Mouse (Mus musculus): Measurements from ENCODE around the gene Ltn1. TPM values are rescaled to one million over a fixed set of nuclear protein-coding genes. Genes with fewer than 3 reads are reported as not detected.

Gene Ltn1
- polyA plus RNA-seq, 1 experiment from 2014 or later = 6.9 TPM

DNA sequence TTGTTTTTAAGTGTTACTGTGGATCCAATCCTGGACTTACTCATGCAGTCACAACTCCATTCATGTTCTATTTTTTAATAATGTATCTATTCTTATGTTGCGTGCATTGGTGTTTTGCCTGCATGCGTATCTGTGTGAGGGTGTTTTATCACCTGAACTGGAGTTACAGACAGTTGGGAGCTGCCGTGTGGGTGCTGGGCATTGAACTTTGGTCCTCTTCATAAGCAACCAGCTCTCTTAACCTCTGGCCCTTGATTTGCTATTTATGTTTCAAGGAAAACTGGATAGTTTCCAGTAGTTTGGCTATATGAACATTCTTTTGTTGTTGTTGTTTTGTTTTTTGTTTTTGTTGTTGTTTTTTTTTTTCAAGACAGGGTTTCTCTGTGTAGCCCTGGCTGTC, 13.1 kb upstream of the Ltn1 start:
- no peak for DNase-seq
- no peak overlapping the region for H3K4me2 ChIP-seq (ENCODE audit: low read depth, low read length)
- 72% methylated on average over 3 of the region's 3 CpGs for WGBS (ENCODE audit: insufficient replicate concordance)
- ATAC-seq = no peak
- no peak for TF ChIP-seq CTCF (IDR thresholded peaks at IDR 0.05; ENCODE audit: low read depth)
- no peak overlapping the region for H3K27ac ChIP-seq (ENCODE audit: low read depth)
- H3K27me3 ChIP-seq (ENCODE audit: insufficient read depth, low read length) = no peaks in the 10 kb centered on the region
- H3K4me3 ChIP-seq (ENCODE audit: low read depth, low read length) = no peak overlapping the region
- H3K4me1 ChIP-seq (ENCODE audit: insufficient read depth) = peaks cover 10% of the 10 kb centered on the region; the same call in 1 of the 2 replicates
- no peak overlapping the region for H3K9ac ChIP-seq (replicated peaks)
- no peaks in the 10 kb centered on the region for H3K9me3 ChIP-seq (ENCODE audit: low read length)
- H3K36me3 ChIP-seq (replicated peaks; ENCODE audit: insufficient read depth, low read length) = no peaks in the 10 kb centered on the region

DNA sequence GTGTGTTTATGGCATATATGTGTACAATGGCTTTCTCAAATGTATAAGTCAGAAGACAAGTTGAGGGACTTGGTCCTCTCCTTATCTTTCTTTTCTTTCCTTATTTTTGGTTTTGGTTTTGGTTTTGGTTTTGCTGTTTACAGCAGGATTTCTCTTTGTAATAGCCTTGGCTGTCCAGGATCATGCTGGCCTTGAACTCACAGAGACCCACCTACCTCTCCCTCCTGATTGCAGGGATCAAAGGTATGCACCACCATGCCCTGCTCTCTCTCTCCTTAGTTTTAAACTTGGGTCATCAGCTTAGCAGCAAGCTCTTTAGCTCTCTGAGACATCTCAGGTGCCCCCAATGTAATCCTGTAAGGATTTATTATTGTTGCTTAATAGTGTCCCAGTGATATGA, 12.7 kb upstream of the Ltn1 start:
- ATAC-seq = no peak
- H3K4me3 ChIP-seq (ENCODE audit: low read depth, low read length) = no peak overlapping the region
- H3K36me3 ChIP-seq (replicated peaks; ENCODE audit: insufficient read depth, low read length) = no peaks in the 10 kb centered on the region
- no peak overlapping the region for H3K4me2 ChIP-seq (ENCODE audit: low read depth, low read length)
- H3K4me1 ChIP-seq (ENCODE audit: insufficient read depth) = peaks cover 10% of the 10 kb centered on the region; the same call in 1 of the 2 replicates
- no peak for TF ChIP-seq CTCF (IDR thresholded peaks at IDR 0.05; ENCODE audit: low read depth)
- no peak for TF ChIP-seq EP300 (IDR thresholded peaks at IDR 0.05; ENCODE audit: low read depth)
- DNase-seq = no peak
- no peaks in the 10 kb centered on the region for H3K9me3 ChIP-seq (ENCODE audit: low read length)
- H3K27me3 ChIP-seq (ENCODE audit: insufficient read depth, low read length) = no peaks in the 10 kb centered on the region
- no peak overlapping the region for H3K9ac ChIP-seq (replicated peaks)
- H3K27ac ChIP-seq (ENCODE audit: low read depth) = no peak overlapping the region

DNA sequence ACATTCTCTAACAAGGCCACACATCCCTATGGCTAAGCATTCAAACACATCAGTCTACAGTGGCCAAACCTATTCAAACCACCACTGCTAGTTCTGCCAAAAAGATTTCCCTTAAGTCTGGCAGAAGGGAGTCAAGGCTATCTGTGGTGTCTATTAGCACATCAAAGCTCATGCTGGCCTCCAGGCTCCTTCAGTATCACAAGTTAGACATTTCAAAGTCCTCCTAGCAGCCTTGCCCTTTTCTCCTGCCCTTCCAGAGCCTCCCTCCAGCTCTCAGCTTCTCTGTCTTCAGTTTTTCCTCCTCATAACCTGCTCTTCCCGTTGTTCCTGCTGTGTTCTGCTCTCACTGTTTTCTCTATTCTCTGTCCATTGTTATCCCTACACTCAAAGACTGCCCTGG, 11.7 kb upstream of the Ltn1 start:
- H3K9me3 ChIP-seq (ENCODE audit: low read length) = no peaks in the 10 kb centered on the region
- 27% methylated on average over 1 of the region's 1 CpGs for WGBS (ENCODE audit: insufficient replicate concordance)
- no peak overlapping the region for H3K4me2 ChIP-seq (ENCODE audit: low read depth, low read length)
- TF ChIP-seq EP300 (IDR thresholded peaks at IDR 0.05; ENCODE audit: low read depth) (no peak), CTCF (IDR thresholded peaks at IDR 0.05; ENCODE audit: low read depth) (no peak)
- no peak overlapping the region for H3K27ac ChIP-seq (ENCODE audit: low read depth)
- no peaks in the 10 kb centered on the region for H3K27me3 ChIP-seq (ENCODE audit: insufficient read depth, low read length)
- no peak overlapping the region for H3K9ac ChIP-seq (replicated peaks)
- no peaks in the 10 kb centered on the region for H3K36me3 ChIP-seq (replicated peaks; ENCODE audit: insufficient read depth, low read length)
- H3K4me1 ChIP-seq (ENCODE audit: insufficient read depth) = peaks cover 17% of the 10 kb centered on the region
- ATAC-seq = no peak
- no peak for DNase-seq
- H3K4me3 ChIP-seq (ENCODE audit: low read depth, low read length) = no peak overlapping the region

DNA sequence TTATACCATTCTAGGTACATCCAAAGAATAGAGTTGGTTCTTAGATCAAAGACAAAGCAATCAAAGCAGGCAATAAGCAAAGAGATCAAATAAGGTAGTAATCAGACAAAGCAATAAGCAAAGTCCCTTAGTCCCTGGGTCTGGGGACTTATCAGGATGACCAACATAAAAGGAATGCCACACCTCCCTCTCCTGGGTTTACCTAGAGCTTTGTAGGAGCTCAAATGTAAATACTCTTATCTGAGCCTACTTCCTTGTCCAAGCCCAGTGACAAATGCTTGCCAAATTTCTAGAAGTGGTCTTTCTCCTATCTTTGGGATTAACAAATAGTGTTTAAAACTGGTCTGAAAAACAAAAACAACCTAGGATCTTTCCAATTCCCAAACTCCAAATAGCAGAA, 10.8 kb upstream of the Ltn1 start:
- H3K4me2 ChIP-seq (ENCODE audit: low read depth, low read length) = no peak overlapping the region
- H3K27ac ChIP-seq (ENCODE audit: low read depth) = no peak overlapping the region
- no peaks in the 10 kb centered on the region for H3K9me3 ChIP-seq (ENCODE audit: low read length)
- H3K9ac ChIP-seq (replicated peaks) = no peak overlapping the region
- no peak overlapping the region for H3K4me3 ChIP-seq (ENCODE audit: low read depth, low read length)
- no peaks in the 10 kb centered on the region for H3K27me3 ChIP-seq (ENCODE audit: insufficient read depth, low read length)
- no peaks in the 10 kb centered on the region for H3K36me3 ChIP-seq (replicated peaks; ENCODE audit: insufficient read depth, low read length)
- no peak for ATAC-seq
- peaks cover 17% of the 10 kb centered on the region for H3K4me1 ChIP-seq (ENCODE audit: insufficient read depth)
- no peak for DNase-seq
- no peak for TF ChIP-seq CTCF (IDR thresholded peaks at IDR 0.05; ENCODE audit: low read depth)
- TF ChIP-seq EP300 (IDR thresholded peaks at IDR 0.05; ENCODE audit: low read depth) = no peak

DNA sequence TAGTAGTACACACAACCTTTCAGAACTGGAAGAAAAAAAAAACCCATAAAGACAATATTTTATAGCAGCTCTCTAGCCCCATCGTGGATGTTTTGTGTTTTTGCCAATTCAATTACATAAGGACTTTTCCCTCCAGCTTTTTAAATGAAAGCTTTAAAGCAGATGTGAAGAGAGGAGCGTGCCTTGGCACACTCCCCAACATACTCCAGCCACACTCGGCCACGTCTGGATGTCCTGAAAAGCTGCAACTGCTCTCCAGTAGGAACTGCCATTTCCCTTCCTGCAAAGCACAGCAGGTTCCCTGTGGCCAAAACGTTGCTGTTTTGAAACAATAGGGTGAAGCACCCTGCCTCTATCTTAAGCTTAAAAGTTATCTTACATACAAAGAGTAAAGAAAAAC, 9.9 kb upstream of the Ltn1 start:
- H3K36me3 ChIP-seq (replicated peaks; ENCODE audit: insufficient read depth, low read length) = no peaks in the 10 kb centered on the region; the same call in 1 of the 2 replicates
- no peaks in the 10 kb centered on the region for H3K27me3 ChIP-seq (ENCODE audit: insufficient read depth, low read length)
- H3K4me1 ChIP-seq (ENCODE audit: insufficient read depth) = peaks cover 17% of the 10 kb centered on the region
- TF ChIP-seq CTCF (IDR thresholded peaks at IDR 0.05; ENCODE audit: low read depth) = no peak
- no peak for ATAC-seq
- H3K4me2 ChIP-seq (ENCODE audit: low read depth, low read length) = no peak overlapping the region
- no peak for DNase-seq
- H3K27ac ChIP-seq (ENCODE audit: low read depth) = no peak overlapping the region
- H3K9ac ChIP-seq (replicated peaks) = no peak overlapping the region
- no peaks in the 10 kb centered on the region for H3K9me3 ChIP-seq (ENCODE audit: low read length)
- WGBS (ENCODE audit: insufficient replicate concordance) = 53% methylated on average over 5 of the region's 5 CpGs
- H3K4me3 ChIP-seq (ENCODE audit: low read depth, low read length) = no peak overlapping the region

DNA sequence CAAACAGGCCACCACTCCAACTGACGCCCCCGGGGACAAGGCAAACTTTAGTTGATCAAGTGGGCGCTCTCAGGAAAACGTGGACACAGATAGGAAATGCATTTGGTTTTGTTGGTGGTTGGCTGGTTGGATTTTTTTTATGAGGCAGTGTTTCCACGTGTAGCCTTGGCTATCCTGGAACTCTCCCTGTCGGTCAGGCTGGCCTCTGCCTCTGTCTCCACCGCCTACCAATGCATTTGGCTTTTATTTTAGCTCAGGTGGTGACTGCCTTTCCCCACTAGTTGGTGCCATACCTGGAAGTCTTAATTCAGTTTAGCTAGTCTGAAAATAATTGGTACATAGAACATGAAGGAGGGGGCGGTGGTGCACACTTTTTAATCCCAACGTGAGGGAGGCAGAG, 8.7 kb upstream of the Ltn1 start:
- H3K9ac ChIP-seq (replicated peaks) = peak overlapping the region; percentile 86
- no peaks in the 10 kb centered on the region for H3K9me3 ChIP-seq (ENCODE audit: low read length)
- no peaks in the 10 kb centered on the region for H3K27me3 ChIP-seq (ENCODE audit: insufficient read depth, low read length)
- peak overlapping the region; percentile 95 for H3K27ac ChIP-seq (ENCODE audit: low read depth)
- DNase-seq = peak; percentile 31
- peak overlapping the region; percentile 95 for H3K4me3 ChIP-seq (ENCODE audit: low read depth, low read length)
- TF ChIP-seq CTCF (IDR thresholded peaks at IDR 0.05; ENCODE audit: low read depth) = peak; percentile 62
- TF ChIP-seq EP300 (IDR thresholded peaks at IDR 0.05; ENCODE audit: low read depth) = no peak
- H3K4me2 ChIP-seq (ENCODE audit: low read depth, low read length) = peak overlapping the region; percentile 91
- peak; percentile 37 for ATAC-seq
- H3K4me1 ChIP-seq (ENCODE audit: insufficient read depth) = peaks cover 17% of the 10 kb centered on the region
- no peaks in the 10 kb centered on the region; the same call in 1 of the 2 replicates for H3K36me3 ChIP-seq (replicated peaks; ENCODE audit: insufficient read depth, low read length)
- WGBS (ENCODE audit: insufficient replicate concordance) = 5% methylated on average over 9 of the region's 9 CpGs

DNA sequence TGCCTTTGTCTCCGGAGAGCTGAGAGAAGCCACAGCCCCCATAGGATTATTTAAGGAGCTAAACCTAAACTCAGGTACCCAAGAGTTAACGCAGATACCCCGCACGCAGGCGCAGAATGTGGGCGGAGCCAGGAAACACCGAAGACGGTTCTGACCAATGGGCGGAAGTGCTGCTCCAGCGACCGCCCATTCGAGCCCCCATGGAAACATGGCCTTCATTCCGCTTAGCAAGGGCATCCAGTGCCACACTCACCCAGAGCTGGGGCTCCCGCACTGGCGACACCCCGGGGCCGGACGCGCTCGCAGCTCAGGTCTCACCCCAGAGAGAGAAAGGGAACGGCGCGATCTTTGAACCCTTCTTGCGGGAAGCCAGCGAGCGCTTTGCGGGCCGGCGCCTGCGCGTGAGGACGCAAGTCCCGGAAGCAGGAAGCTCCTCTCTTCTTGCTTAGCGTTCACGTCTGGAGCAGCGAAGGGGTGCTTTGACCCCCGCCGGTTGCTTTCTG, 7.8 kb upstream of the Ltn1 start, which contains the start of gene Rwdd2b:
Gene Rwdd2b, minus strand, starts transcription at position 390 of the 503 bp plus-strand sequence.
- Histone ChIP-seq H3K9me3 (ENCODE audit: low read length) (no peaks in the 10 kb centered on the region), H3K36me3 (replicated peaks; ENCODE audit: insufficient read depth, low read length) (no peaks in the 10 kb centered on the region; the same call in 1 of the 2 replicates), H3K4me1 (ENCODE audit: insufficient read depth) (peaks cover 17% of the 10 kb centered on the region), H3K27me3 (ENCODE audit: insufficient read depth, low read length) (no peaks in the 10 kb centered on the region), H3K4me3 (ENCODE audit: low read depth, low read length) (peak within 1 kb of the TSS; percentile 95), H3K9ac (replicated peaks) (peak within 1 kb of the TSS; percentile 86), H3K4me2 (ENCODE audit: low read depth, low read length) (peak within 1 kb of the TSS; percentile 91), H3K27ac (ENCODE audit: low read depth) (peak within 1 kb of the TSS; percentile 95)
- under 1% methylated on average over 38 of the region's 38 CpGs for WGBS (ENCODE audit: insufficient replicate concordance)
- TF ChIP-seq EP300 (IDR thresholded peaks at IDR 0.05; ENCODE audit: low read depth) = no peak
- no peak for TF ChIP-seq CTCF (IDR thresholded peaks at IDR 0.05; ENCODE audit: low read depth)
- ATAC-seq (peak; percentile 95), DNase-seq (peak; percentile 94)

Measured in liver, postnatal 0 days (tissue).